Mouse (Mus musculus) spleen, adult 10 weeks (tissue): ENCODE results near the gene Vmn1r19. TPM values are rescaled to one million over a fixed set of nuclear protein-coding genes. Genes with fewer than 3 reads are reported as not detected.

Experiments
- polyA plus RNA-seq: library from polyadenylated mRNA; stranded (reverse); fragments of 350-450 nt; fragmentation: Illumina TruSeq; extraction: RNeasy Lipid Tissue Mini Kit (QIAGEN cat#74804); gene quantifications from one replicate; pipeline ENCODE4 v1.2.3, GENCODE M21; 2015; ENCODE audit warnings: low replicate concordance; ENCODE audit not compliant: insufficient read depth

The Vmn1r19 gene
- not detected for polyA plus RNA-seq

DNA sequence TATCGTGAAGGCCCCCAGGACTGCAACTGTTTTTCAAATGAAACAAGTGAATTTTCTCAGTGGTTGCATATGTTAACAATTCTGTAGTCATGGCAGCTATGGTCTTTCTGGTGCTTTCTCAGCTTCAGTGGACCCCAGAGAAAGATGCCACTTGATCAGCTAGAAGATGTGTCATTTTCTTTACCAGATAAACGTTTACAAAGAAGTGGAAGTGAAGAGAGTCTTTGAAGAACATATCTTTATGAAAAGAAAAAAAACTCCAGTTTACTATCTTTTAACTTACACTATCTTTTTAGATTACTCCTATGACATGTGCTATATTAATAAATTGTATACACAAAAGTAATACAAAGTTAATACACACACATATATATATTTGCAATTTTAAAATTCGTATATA lies at the start of gene Vmn1r19:
TSS of gene Vmn1r19 (plus strand) at position 301 of the 400 bp plus-strand sequence.

DNA sequence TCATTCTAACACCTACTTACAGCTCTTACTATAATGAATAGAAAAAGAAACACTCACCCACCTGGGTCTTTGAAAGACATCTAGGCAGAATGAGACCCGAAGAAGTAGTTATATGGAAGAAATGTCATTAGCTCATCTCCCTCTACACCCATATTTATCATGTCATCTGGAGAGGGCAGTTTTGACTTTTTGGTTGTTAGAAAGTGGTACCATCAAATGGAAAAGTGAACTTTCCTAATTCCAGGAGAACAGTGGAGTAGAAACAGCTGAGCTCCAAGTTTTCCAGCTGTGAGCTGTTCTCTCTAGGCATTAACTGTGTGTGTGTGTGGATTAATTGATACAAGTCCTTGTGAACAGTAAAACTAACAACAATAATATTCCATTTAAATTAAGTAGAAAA lies 40.0 kb upstream of the Vmn1r19 start, which contains the start of gene Vmn1r17:
TSS of gene Vmn1r17 (minus strand) at position 101 of the 400 bp plus-strand sequence.

DNA sequence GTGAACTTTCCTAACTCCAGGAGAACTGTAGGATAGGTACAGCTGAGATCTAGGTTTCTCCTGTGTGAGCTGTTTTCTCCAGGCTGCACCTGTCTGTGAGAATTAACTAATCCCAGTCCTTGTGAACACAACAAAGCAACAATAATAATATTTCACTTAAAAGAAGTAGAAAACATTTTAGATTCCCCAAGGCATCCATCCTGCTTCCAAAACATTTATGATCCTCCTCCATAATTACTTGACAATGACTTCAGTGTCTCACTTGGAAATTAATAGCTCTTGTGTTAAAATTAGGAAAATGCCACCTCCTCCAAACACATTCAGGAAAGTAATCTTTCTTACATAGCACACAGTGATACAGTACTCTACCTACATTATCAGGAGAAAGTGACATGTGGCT lies 7.9 kb upstream of the Vmn1r19 start, which contains the start of gene Vmn1r18:
TSS of gene Vmn1r18 (minus strand) at position 101 of the 400 bp plus-strand sequence.

DNA sequence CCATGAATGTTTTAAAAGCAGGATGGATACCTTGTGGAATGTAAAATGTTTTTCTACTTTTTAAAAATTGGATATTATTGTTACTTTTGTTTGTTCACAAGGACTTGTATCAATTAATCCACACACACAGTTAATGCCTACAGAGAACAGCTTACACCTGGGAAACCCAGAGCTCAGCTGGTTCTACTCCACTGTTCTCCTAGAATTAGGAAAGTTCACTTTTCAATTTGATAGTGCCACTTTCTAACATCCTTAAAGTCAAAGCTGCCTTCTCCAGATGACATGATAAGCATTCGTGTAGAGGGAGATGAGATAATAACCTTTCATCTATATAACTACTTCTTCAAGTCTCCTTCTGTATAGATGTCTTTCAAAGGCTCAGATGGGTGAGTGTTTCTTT lies 25.1 kb downstream of the Vmn1r19 start, which contains the start of gene Vmn1r20:
TSS of gene Vmn1r20 (plus strand) at position 301 of the 400 bp plus-strand sequence.

Other genes with a start within 250 kb of the Vmn1r19 start
- gene Vmn1r12, start 246.9 kb upstream of the Vmn1r19 start, polyA plus RNA-seq = not detected
- not detected for gene Vmn1r13, start 200.5 kb upstream of the Vmn1r19 start, polyA plus RNA-seq
- gene Vmn1r14, start 172.1 kb upstream of the Vmn1r19 start, polyA plus RNA-seq = not detected
- not detected for gene Vmn1r15, start 145.8 kb upstream of the Vmn1r19 start, polyA plus RNA-seq
- not detected for gene Vmn1r16, start 74.3 kb upstream of the Vmn1r19 start, polyA plus RNA-seq
- gene Vmn1r17, start 40.1 kb upstream of the Vmn1r19 start, polyA plus RNA-seq = not detected
- gene Vmn1r18, start 8.0 kb upstream of the Vmn1r19 start, polyA plus RNA-seq = not detected
- gene Vmn1r20, start 25.1 kb downstream of the Vmn1r19 start, polyA plus RNA-seq = not detected
- 35.8 TPM for gene Ppm1k, start 131.7 kb downstream of the Vmn1r19 start, polyA plus RNA-seq
- gene Herc6, start 177.2 kb downstream of the Vmn1r19 start, polyA plus RNA-seq = 42.4 TPM